Mouse (Mus musculus): ENCODE measurements around the gene Sf3a3. TPM values are rescaled to one million over a fixed set of nuclear protein-coding genes. Genes with fewer than 3 reads are reported as not detected.
A peak's percentile ranks its signal among the peaks of the same experiment; 100 is the strongest.

Gene Sf3a3
- total RNA-seq (2021) = 10 to 100 TPM; 38.0 to 46.9 TPM
- long read RNA-seq, experiment 1, transcript Sf3a3-201 (17 exons, 1,820 nt) = major isoform, 36 of 41 reads
- long read RNA-seq, experiment 1, partial matches to known transcripts = 1 of 41 reads
- long read RNA-seq, experiment 1, other reads (novel, unspliced or antisense) = 4 of 41 reads
- long read RNA-seq, experiment 2, transcript Sf3a3-201 (17 exons, 1,820 nt) = major isoform, 50 of 65 reads
- long read RNA-seq, experiment 2, partial matches to known transcripts = 4 of 65 reads
- long read RNA-seq, experiment 2, other reads (novel, unspliced or antisense) = 9 of 65 reads

- peak; percentile 86 to 93 for DNase-seq (ENCODE audit: low spot score in 2 of 2)
Measured at GRCm38 (mm10) chr4:124714545-124715481, at the start of gene Sf3a3. Gene Sf3a3 (plus strand): TSS chr4:124714776.

GRCm38 (mm10) chr4:124667476-124668033, 47.0 kb upstream of the Sf3a3 start:
- DNase-seq (ENCODE audit: low spot score in 2 of 2) = no peak

- DNase-seq (ENCODE audit: low spot score in 2 of 2) = no peak
Measured at GRCm38 (mm10) chr4:124668078-124668477, 46.5 kb upstream of the Sf3a3 start.

GRCm38 (mm10) chr4:124670232-124670631, 44.3 kb upstream of the Sf3a3 start:
- DNase-seq (ENCODE audit: low spot score in 2 of 2) = no peak

- DNase-seq (ENCODE audit: low spot score in 2 of 2) = no peak
Measured at GRCm38 (mm10) chr4:124671583-124671982, 43.0 kb upstream of the Sf3a3 start.

- DNase-seq (ENCODE audit: low spot score in 2 of 2) = no peak
Measured at GRCm38 (mm10) chr4:124672347-124673320, 41.9 kb upstream of the Sf3a3 start.

GRCm38 (mm10) chr4:124674334-124675032, 40.1 kb upstream of the Sf3a3 start:
- no peak for DNase-seq (ENCODE audit: low spot score in 2 of 2)

- peak in 1 of 2 experiments; percentile 63 for DNase-seq (ENCODE audit: low spot score in 2 of 2)
Measured at GRCm38 (mm10) chr4:124675037-124675436, 39.5 kb upstream of the Sf3a3 start.

- no peak for DNase-seq (ENCODE audit: low spot score in 2 of 2)
Measured at GRCm38 (mm10) chr4:124675958-124676357, 38.6 kb upstream of the Sf3a3 start.

- DNase-seq (ENCODE audit: low spot score in 2 of 2) = no peak
Measured at GRCm38 (mm10) chr4:124682270-124682669, 32.3 kb upstream of the Sf3a3 start.

- DNase-seq (ENCODE audit: low spot score in 2 of 2) = no peak
Measured at GRCm38 (mm10) chr4:124683474-124683873, 31.1 kb upstream of the Sf3a3 start.

GRCm38 (mm10) chr4:124685004-124685403, 29.6 kb upstream of the Sf3a3 start:
- no peak for DNase-seq (ENCODE audit: low spot score in 2 of 2)

GRCm38 (mm10) chr4:124685453-124685852, 29.1 kb upstream of the Sf3a3 start:
- no peak for DNase-seq (ENCODE audit: low spot score in 2 of 2)

- DNase-seq (ENCODE audit: low spot score in 2 of 2) = no peak
Measured at GRCm38 (mm10) chr4:124685897-124686402, 28.6 kb upstream of the Sf3a3 start.

GRCm38 (mm10) chr4:124691455-124691854, 23.1 kb upstream of the Sf3a3 start:
- DNase-seq (ENCODE audit: low spot score in 2 of 2) = no peak

GRCm38 (mm10) chr4:124692416-124692861, 22.1 kb upstream of the Sf3a3 start:
- no peak for DNase-seq (ENCODE audit: low spot score in 2 of 2)

GRCm38 (mm10) chr4:124693135-124693894, 21.3 kb upstream of the Sf3a3 start, which contains the start of gene Utp11:
Gene Utp11 (minus strand): TSS chr4:124693600.
- peak; percentile 68 to 87 for DNase-seq (ENCODE audit: low spot score in 2 of 2)

- no peak for DNase-seq (ENCODE audit: low spot score in 2 of 2)
Measured at GRCm38 (mm10) chr4:124694572-124694971, 20.0 kb upstream of the Sf3a3 start.
